Mouse (Mus musculus) CH12.LX (cell line): ENCODE data around the gene Eps8. TPM values are rescaled to one million over a fixed set of nuclear protein-coding genes. Genes with fewer than 3 reads are reported as not detected.

ENCODE experiments used
- DNase-seq: peaks from one replicate; pipeline ENCODE4 v3.0.0-alpha.2; 2013; ENCODE audit errors: extremely low read depth
- H3K27ac ChIP-seq: 2 replicates; pipeline ENCODE4 v1.5.1; 2012; ENCODE audit warnings: low read depth, mild to moderate bottlenecking, control low read depth, moderate library complexity; ENCODE audit not compliant: insufficient read depth
- H3K27me3 ChIP-seq: replicated peaks from 2 replicates; pipeline ENCODE3; 2012; ENCODE audit warnings: inconsistent platforms
- H3K36me3 ChIP-seq, 2 experiments: replicated peaks in 1 of 2; 2 replicates each; pipeline versions ENCODE3 to v1.6.1; 2012; ENCODE audit warnings: inconsistent platforms in 1 of 2, low read length in 1 of 2, mild to moderate bottlenecking in 1 of 2, mixed read lengths in 1 of 2, moderate library complexity in 1 of 2; ENCODE audit not compliant: control insufficient read depth in 1 of 2, insufficient read depth in 1 of 2
- H3K4me1 ChIP-seq, 2 experiments: 2 replicates each; pipeline ENCODE4 v1.6.1; 2012; ENCODE audit warnings: inconsistent platforms in 1 of 2, moderate library complexity in 1 of 2; ENCODE audit not compliant: insufficient read depth in 2 of 2, control insufficient read depth in 1 of 2
- H3K4me2 ChIP-seq: 2 replicates; pipeline ENCODE4 v1.6.1; 2012; ENCODE audit warnings: low read depth, mild to moderate bottlenecking, control low read depth; ENCODE audit not compliant: poor library complexity, insufficient read depth, severe bottlenecking
- H3K4me3 ChIP-seq, 3 experiments: fragments of 150-350 bp in 1 of 3; sonication (generic) in 1 of 3; replicated peaks in 1 of 3; 2 replicates each; pipeline versions ENCODE3 to v1.5.1; 2011 to 2012; ENCODE audit warnings: low read depth in 2 of 3, low read length in 2 of 3, mild to moderate bottlenecking in 2 of 3, moderate library complexity in 2 of 3, control low read depth in 1 of 3, improper control_type of control experiment in 1 of 3, inconsistent platforms in 1 of 3, mixed read lengths in 1 of 3; ENCODE audit not compliant: poor library complexity in 1 of 3
- H3K79me2 ChIP-seq: replicated peaks from 2 replicates; pipeline ENCODE4 v1.6.1; 2012; ENCODE audit warnings: mild to moderate bottlenecking, moderate library complexity; ENCODE audit not compliant: control insufficient read depth, poor library complexity, insufficient read depth, severe bottlenecking; ENCODE audit errors: extremely low read depth
- H3K9ac ChIP-seq: 2 replicates; pipeline ENCODE4 v1.6.1; 2012; ENCODE audit warnings: low read depth, mild to moderate bottlenecking, control low read depth, moderate library complexity; ENCODE audit not compliant: insufficient read depth
- H3K9me3 ChIP-seq: replicated peaks from 2 replicates; pipeline ENCODE3; 2012; ENCODE audit warnings: low read length, inconsistent platforms, mixed read lengths
- BHLHE40 ChIP-seq: IDR thresholded peaks from 2 replicates; pipeline ENCODE4 v1.6.1; 2011; ENCODE audit warnings: mild to moderate bottlenecking, low read depth, low read length, improper control_type of control experiment
- CHD1 ChIP-seq: IDR thresholded peaks from 2 replicates; pipeline ENCODE4 v1.6.1; 2012; ENCODE audit warnings: low read depth, low read length, improper control_type of control experiment, inconsistent platforms
- CTCF ChIP-seq, 2 experiments: IDR thresholded peaks in 1 of 2; conservative IDR thresholded peaks in 1 of 2; 2 replicates each; pipeline ENCODE4 v1.5.1; 2011 to 2012; ENCODE audit warnings: low read depth in 2 of 2, low read length in 2 of 2, improper control_type of control experiment in 1 of 2, inconsistent platforms in 1 of 2, mild to moderate bottlenecking in 1 of 2, moderate library complexity in 1 of 2
- E2F4 ChIP-seq: IDR thresholded peaks from 2 replicates; pipeline ENCODE4 v1.6.1; 2011; ENCODE audit warnings: low read depth, low read length, improper control_type of control experiment; ENCODE audit not compliant: insufficient replicate concordance
- ELF1 ChIP-seq: IDR thresholded peaks from 2 replicates; pipeline ENCODE4 v1.6.1; 2014; ENCODE audit warnings: low read depth, mild to moderate bottlenecking, inconsistent platforms, low read length, improper control_type of control experiment
- EP300 ChIP-seq: IDR thresholded peaks from 2 replicates; pipeline ENCODE4 v1.6.1; 2011; ENCODE audit warnings: low read length, improper control_type of control experiment
- GABPA ChIP-seq: IDR thresholded peaks from 2 replicates; pipeline ENCODE4 v1.6.1; 2012; ENCODE audit warnings: low read depth, low read length, improper control_type of control experiment, inconsistent platforms; ENCODE audit not compliant: insufficient replicate concordance
- HCFC1 ChIP-seq: IDR thresholded peaks from 2 replicates; pipeline ENCODE4 v1.6.1; 2012; ENCODE audit warnings: low read depth, mild to moderate bottlenecking, inconsistent platforms, low read length, improper control_type of control experiment
- IRF4 ChIP-seq: IDR thresholded peaks from 2 replicates; pipeline ENCODE4 v1.6.1; 2014; ENCODE audit warnings: low read depth, mild to moderate bottlenecking, inconsistent platforms, low read length, improper control_type of control experiment
- JUN ChIP-seq: IDR thresholded peaks from 2 replicates; pipeline ENCODE4 v1.6.1; 2011; ENCODE audit warnings: low read depth, mild to moderate bottlenecking, low read length, improper control_type of control experiment, moderate library complexity; ENCODE audit not compliant: insufficient read depth
- JUND ChIP-seq: conservative IDR thresholded peaks from 2 replicates; pipeline ENCODE4 v1.6.1; 2011; ENCODE audit warnings: low read depth, low read length, improper control_type of control experiment
- MAFK ChIP-seq: IDR thresholded peaks from 2 replicates; pipeline ENCODE4 v1.6.1; 2011; ENCODE audit warnings: low read length, improper control_type of control experiment; ENCODE audit not compliant: insufficient replicate concordance
- MAZ ChIP-seq: IDR thresholded peaks from 2 replicates; pipeline ENCODE4 v1.6.1; 2012; ENCODE audit warnings: low read depth, mild to moderate bottlenecking, inconsistent platforms, low read length, improper control_type of control experiment, moderate library complexity
- MEF2A ChIP-seq: IDR thresholded peaks from 2 replicates; pipeline ENCODE4 v1.6.1; 2014; ENCODE audit warnings: low read depth, mild to moderate bottlenecking, inconsistent platforms, low read length, improper control_type of control experiment, borderline replicate concordance
- MXI1 ChIP-seq: IDR thresholded peaks from 2 replicates; pipeline ENCODE4 v1.6.1; 2011; ENCODE audit warnings: mild to moderate bottlenecking, low read depth, low read length, improper control_type of control experiment
- MYC ChIP-seq: IDR thresholded peaks from 2 replicates; pipeline ENCODE4 v1.6.1; 2011; ENCODE audit warnings: low read depth, mild to moderate bottlenecking, improper control_type of control experiment, low read length
- NRF1 ChIP-seq: IDR thresholded peaks from 2 replicates; pipeline ENCODE4 v1.6.1; 2014; ENCODE audit warnings: low read depth, mild to moderate bottlenecking, inconsistent platforms, low read length, improper control_type of control experiment, moderate library complexity
- PAX5 ChIP-seq: IDR thresholded peaks from 2 replicates; pipeline ENCODE4 v1.6.1; 2012; ENCODE audit warnings: low read length, inconsistent platforms, mixed read lengths
- POLR2A ChIP-seq: IDR thresholded peaks from 2 replicates; pipeline ENCODE4 v1.6.1; 2011; ENCODE audit warnings: low read depth, mild to moderate bottlenecking, improper control_type of control experiment, low read length
- POLR2AphosphoS2 ChIP-seq: IDR thresholded peaks from 2 replicates; pipeline ENCODE4 v1.6.1; 2011; ENCODE audit warnings: low read depth, low read length, improper control_type of control experiment
- RAD21 ChIP-seq: IDR thresholded peaks from 2 replicates; pipeline ENCODE4 v1.6.1; 2011; ENCODE audit warnings: low read depth, mild to moderate bottlenecking, low read length, improper control_type of control experiment, moderate library complexity
- RCOR1 ChIP-seq: conservative IDR thresholded peaks from 2 replicates; pipeline ENCODE4 v1.6.1; 2012; ENCODE audit warnings: low read depth, mild to moderate bottlenecking, inconsistent platforms, low read length, improper control_type of control experiment
- SIN3A ChIP-seq: IDR thresholded peaks from 2 replicates; pipeline ENCODE4 v1.6.1; 2012; ENCODE audit warnings: low read length, improper control_type of control experiment, inconsistent platforms
- UBTF ChIP-seq: IDR thresholded peaks from 2 replicates; pipeline ENCODE4 v1.6.1; 2012; ENCODE audit warnings: low read depth, mild to moderate bottlenecking, inconsistent platforms, low read length, improper control_type of control experiment, moderate library complexity
- USF1 ChIP-seq: IDR thresholded peaks from 2 replicates; pipeline ENCODE4 v1.6.1; 2014; ENCODE audit warnings: low read depth, mild to moderate bottlenecking, inconsistent platforms, low read length, improper control_type of control experiment
- USF2 ChIP-seq: conservative IDR thresholded peaks from 2 replicates; pipeline ENCODE4 v1.6.1; 2011; ENCODE audit warnings: low read depth, low read length, improper control_type of control experiment
- ZC3H11A ChIP-seq: IDR thresholded peaks from 2 replicates; pipeline ENCODE4 v1.6.1; 2012; ENCODE audit warnings: low read depth, mild to moderate bottlenecking, inconsistent platforms, low read length, improper control_type of control experiment
- ZMIZ1 ChIP-seq: IDR thresholded peaks from 2 replicates; pipeline ENCODE4 v1.6.1; 2012; ENCODE audit warnings: low read depth, mild to moderate bottlenecking, inconsistent platforms, low read length, improper control_type of control experiment
- dilution Hi-C: fragments of 300-500 bp; cut with MboI; formaldehyde crosslinking; loops from 2 replicates; pipeline ENCODE4 v1.14.3; 2020; ENCODE audit warnings: low sequenced_read_pairs; ENCODE audit not compliant: extremely low pct_unique_long_range_greater_than_20kb, extremely low pct_ligation_motif_present
- in situ Hi-C: fragments of 300-500 bp; cut with MboI; formaldehyde crosslinking; loops from 3 replicates; pipeline ENCODE4 v1.14.3; 2019; ENCODE audit warnings: low sequenced_read_pairs, low pct_ligation_motif_present, low pct_unique_long_range_greater_than_20kb, mixed read lengths
- polyA plus RNA-seq: library from polyadenylated mRNA; unstranded; fragments of >175 nt; gene quantifications from 2 replicates; pipeline ENCODE4 v1.2.1, GENCODE M21; 2012; ENCODE audit warnings: low read depth; ENCODE audit not compliant: insufficient read length
- total RNA-seq, 2 experiments: library from RNA; depleted of rRNA; stranded (reverse); fragments of 300-350 nt in 1 of 2; fragments of >200 nt in 1 of 2; gene quantifications; 2 replicates each; pipeline ENCODE4 v1.2.3; 2012 to 2014

The Eps8 gene
- total and polyA plus RNA-seq, 3 experiments: 2.2 to 7.4 (median 2.2) TPM

GRCm38 (mm10) chr6:137539219-137539618 lies 115.5 kb downstream of the Eps8 start (continued):
- no peak for TF ChIP-seq NRF1
- no peak for TF ChIP-seq UBTF
- TF ChIP-seq SIN3A: no peak
- no peak for TF ChIP-seq MAZ
- TF ChIP-seq MAFK: 0 out of 2 replicates have a peak, but pooled peaks have one; percentile 22
- no peak for TF ChIP-seq PAX5
- peak; percentile 47; the same call in 1 of the 2 replicates for TF ChIP-seq EP300
- TF ChIP-seq MYC: no peak
- peak; percentile 92 for TF ChIP-seq MEF2A
- peak; percentile 81 for TF ChIP-seq BHLHE40
- TF ChIP-seq USF1: no peak
- no peak for TF ChIP-seq GABPA
- TF ChIP-seq E2F4: no peak
- TF ChIP-seq RCOR1: no peak; the same call in 1 of the 2 replicates
- no peak for TF ChIP-seq ZC3H11A

GRCm38 (mm10) chr6:137532758-137533157 lies 121.9 kb downstream of the Eps8 start:
- H3K27ac ChIP-seq: no peak overlapping the region
- TF ChIP-seq JUND (no peak), BHLHE40 (no peak), SIN3A (no peak), JUN (no peak), RAD21 (no peak), USF2 (no peak), MEF2A (no peak), IRF4 (no peak), CHD1 (no peak), ELF1 (no peak), ZMIZ1 (no peak), UBTF (no peak), CTCF (conservative IDR thresholded peaks at IDR 0.05 in 1 of 2, IDR thresholded peaks at IDR 0.05 in 1 of 2; ENCODE audit: low read depth in 2 of 2, low read length in 2 of 2) (no peak), MAZ (no peak), RCOR1 (no peak), POLR2A (no peak), POLR2AphosphoS2 (no peak), MXI1 (no peak), HCFC1 (no peak)
- H3K27me3 ChIP-seq: no peaks in the 10 kb centered on the region
- in situ Hi-C loops: no loop called here
- DNase-seq: no peak
- peaks cover 0 to 11% of the 10 kb centered on the region in 2 experiments for H3K36me3 ChIP-seq
- peaks cover 0 to 7% of the 10 kb centered on the region in 2 experiments; a peak in 2 of 4 replicates for H3K4me1 ChIP-seq
- H3K4me2 ChIP-seq: no peak overlapping the region
- no peaks in the 10 kb centered on the region for H3K9me3 ChIP-seq
- no peak overlapping the region for H3K9ac ChIP-seq
- H3K79me2 ChIP-seq: no peaks in the 10 kb centered on the region
- dilution Hi-C loops: no loop called here
- H3K4me3 ChIP-seq: no peak overlapping the region
